Mouse (Mus musculus): ENCODE data around the gene Acap1.
A peak's percentile ranks its signal among the peaks of the same experiment; 100 is the strongest.

The Acap1 gene

DNA sequence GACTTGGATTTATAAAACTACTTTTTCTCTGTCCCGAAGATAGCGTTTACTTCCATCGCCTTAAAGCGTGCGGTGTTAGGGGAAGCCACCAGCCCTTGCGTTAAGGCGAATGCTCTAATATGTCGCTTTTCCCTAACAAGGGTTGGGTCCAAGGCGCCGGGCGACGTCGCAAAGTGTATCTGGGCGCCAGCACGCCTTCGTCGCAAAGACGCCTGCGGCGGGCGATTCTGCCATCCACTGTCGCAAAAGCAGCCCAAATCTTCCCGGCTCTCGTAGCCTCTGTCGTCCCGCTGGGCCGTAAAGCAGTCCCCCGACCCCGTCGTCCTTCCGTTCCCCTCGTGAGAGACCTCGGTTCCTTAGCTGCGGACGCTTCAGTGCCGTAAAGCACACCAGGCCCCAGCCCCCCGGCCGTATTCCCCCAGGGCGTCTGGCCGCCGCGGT lies 6.1 kb upstream of the Acap1 start:
- DNase-seq = peak; percentile 93

DNA sequence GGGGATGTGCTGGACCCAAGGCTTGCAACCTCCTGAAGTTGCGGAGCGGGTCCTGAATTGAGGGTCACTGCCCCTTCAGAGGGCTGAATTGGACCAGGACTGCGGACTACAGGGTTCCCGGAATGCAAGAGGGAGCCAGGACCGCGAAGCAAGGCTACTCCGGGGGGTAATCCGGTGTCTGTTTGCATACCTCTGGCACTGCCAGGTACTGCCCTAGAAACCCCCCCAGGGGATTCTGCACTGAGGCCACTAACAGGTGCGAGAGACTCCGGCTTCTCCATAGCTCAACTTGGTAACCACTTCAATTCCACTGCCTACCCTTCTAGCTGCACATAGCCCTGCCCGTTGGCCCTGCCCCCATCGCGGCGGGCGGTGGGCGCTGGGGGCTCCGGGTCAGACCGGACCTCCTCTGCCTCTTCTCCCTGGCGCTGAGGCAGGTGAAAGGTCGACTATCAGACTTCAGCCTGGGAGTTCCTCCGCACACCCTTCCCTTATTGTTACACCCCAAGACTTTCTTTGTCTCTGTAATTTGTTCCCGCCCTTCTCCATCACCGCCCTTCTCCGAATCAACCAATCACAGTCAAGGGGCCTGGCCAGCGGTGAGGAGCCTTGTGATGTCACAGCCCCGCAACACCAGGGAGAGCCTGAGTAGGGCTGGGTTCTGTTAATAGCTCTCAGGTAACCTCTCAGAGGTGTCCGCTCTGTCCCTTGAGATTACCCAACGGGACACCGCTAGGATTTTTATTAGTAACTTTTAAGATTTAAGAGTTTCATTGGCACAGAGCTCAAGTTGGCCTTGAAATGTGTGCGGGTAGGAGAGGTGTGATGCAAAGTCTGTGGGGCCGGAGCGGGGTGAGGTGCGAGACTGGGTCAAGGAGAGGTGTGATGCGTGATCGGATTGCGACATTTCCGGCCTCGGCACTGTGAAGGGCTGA lies 5.4 kb upstream of the Acap1 start, which contains the start of the genes 2810408A11Rik and Neurl4:
Gene 2810408A11Rik, minus strand, starts transcription at position 517 of the 935 bp plus-strand sequence.
Gene Neurl4, plus strand, starts transcription at position 602 of the 935 bp plus-strand sequence.
- peak; percentile 84 for DNase-seq

DNA sequence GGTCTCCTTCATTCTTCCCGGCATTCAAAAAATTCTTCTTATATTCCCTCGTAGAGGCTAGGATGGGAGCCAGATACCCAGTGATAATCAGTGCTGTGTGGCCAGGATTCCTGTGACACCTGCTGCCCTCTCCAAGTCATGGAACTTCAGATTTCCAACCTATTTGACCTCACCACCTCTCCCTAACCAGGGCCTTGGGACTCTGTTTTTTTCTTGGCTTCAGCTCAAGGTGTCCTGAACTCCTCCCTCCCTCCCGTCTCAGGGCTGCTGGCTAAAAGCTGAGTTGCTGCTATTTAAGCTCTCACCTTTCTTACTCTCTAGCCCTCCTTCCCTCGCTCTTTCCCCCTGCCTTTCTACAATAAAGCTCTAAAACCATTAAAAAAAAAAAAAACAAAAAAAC lies 4.5 kb upstream of the Acap1 start:
- no peak for DNase-seq

DNA sequence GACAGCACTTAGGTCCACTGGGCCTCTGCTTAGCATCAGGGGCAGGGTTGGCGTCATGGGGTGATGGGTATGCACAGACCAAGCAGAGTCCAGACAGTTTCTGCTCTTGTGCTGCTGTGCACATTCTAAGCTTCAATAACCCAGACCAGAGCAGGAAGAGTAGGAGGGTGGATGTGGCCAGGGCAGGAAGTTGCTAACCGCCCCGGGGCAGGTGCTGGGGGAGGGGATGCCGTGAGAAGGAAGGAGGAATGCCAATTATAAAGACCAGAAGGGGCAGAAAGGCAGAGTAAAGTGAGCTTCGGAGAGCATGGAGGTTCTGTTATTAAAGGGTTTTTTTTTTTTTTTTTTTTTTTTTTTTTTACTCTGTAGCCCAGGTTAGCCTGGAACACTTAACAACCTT lies 668 bp downstream of the Acap1 start:
- no peak for DNase-seq

GRCm38 (mm10) chr11:69891482-69891881 lies 3.9 kb downstream of the Acap1 start:
- DNase-seq = no peak

DNA sequence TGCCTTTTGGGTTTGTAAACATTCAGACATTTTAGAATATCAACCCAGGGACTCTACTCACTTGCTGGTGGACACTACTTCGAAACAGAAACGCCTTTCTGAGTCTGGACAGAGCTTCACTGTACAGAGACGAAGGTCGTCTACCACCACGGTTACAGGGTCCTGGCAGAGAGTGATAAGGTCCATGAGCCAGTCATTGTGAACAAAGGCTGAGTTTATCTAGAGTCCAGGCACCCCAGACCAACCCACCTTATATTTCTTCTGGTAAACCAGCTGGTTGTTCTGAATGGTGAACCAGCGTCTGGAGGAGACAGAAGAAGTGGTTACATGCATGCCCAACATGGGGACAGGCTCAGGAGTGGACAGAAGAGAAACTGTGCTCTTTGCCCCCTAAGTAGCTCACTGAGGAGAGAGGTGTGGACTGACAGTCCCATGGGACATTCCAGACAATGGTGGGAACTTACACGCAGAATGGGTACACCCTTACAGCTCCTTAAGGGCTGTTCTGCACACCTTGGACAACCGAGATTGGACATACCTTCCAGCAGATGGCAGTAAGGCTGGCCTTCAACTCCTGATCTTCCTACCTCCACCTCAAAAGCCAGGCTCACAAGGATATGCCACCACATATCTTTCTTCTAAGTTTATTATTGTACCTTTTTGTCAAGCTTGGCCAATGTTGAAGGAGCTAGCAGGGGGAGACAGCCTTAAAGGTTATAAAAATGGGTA lies 8.3 kb downstream of the Acap1 start:
- no peak for DNase-seq

DNA sequence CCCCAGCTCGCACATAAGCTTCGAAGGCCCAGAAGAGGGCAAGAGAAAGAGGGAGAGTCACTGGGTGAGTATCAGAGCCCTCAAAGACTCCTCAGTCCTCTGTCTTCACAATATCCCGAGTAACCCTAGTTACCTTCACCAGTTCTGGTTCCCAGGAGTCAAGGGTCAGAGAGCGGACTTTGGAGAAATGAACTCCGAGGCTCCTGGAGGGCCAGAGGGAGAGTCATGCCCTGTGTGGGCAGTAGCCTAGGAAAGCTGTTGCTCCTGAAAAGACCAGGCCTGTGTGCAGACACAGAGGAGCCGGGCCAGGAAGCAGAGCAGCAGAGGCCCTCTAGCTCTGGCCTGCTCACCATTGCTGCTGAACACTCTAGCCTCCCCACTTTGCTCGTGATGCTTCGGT lies 10.7 kb downstream of the Acap1 start:
- no peak for DNase-seq

GRCm38 (mm10) chr11:69884240-69884639 lies 11.1 kb downstream of the Acap1 start:
- no peak for DNase-seq

GRCm38 (mm10) chr11:69883527-69884151 lies 11.7 kb downstream of the Acap1 start:
- DNase-seq = no peak

DNA sequence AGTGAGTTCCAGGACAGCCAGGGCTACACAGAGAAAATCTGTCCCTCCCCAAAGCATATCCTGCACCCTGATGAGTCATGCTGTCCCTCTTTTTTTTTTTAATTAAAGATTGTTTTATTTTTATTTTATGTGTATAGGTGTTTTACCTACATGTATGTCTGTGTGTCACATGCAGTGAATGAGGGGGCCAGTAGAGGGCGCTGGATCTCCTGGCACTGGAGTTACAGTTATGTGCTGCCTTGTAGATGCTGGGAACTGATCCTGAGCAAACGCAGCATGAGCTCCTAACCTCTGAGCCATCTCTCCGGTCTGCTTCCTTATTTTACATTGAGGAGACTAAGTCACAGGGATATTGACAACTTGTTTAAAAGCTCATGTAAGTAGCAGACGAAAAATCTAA lies 12.3 kb downstream of the Acap1 start:
- no peak for DNase-seq

GRCm38 (mm10) chr11:69881787-69882670 lies 13.3 kb downstream of the Acap1 start:
- no peak for DNase-seq

- peak; percentile 70 for DNase-seq
Observed at GRCm38 (mm10) chr11:69880853-69881603, 14.3 kb downstream of the Acap1 start, which contains the start of gene Kctd11. TSS of gene Kctd11 (minus strand) at chr11:69881406.

DNA sequence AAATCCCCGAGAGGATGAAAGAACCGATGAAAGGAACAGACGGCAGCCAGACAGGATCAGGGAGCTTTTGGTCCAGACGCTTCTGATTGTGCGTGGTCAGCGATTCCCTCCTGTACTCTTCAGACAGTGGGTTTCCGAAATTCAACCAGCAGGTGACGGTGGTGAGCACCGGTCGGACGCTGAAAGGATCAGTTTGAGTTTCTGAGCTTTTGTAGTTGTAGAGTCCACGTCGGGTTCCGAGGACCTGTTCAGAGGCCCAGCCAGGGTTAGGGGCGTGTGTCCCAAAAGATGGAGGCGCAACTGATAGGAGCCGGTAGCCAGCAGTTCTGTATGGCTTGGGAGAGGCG lies 14.9 kb downstream of the Acap1 start:
- DNase-seq = peak; percentile 48

- DNase-seq = no peak
Observed at GRCm38 (mm10) chr11:69879711-69880110, 15.6 kb downstream of the Acap1 start.

GRCm38 (mm10) chr11:69878952-69879351 lies 16.4 kb downstream of the Acap1 start:
- DNase-seq = no peak

- no peak for DNase-seq
Observed at GRCm38 (mm10) chr11:69878399-69878798, 16.9 kb downstream of the Acap1 start.

DNA sequence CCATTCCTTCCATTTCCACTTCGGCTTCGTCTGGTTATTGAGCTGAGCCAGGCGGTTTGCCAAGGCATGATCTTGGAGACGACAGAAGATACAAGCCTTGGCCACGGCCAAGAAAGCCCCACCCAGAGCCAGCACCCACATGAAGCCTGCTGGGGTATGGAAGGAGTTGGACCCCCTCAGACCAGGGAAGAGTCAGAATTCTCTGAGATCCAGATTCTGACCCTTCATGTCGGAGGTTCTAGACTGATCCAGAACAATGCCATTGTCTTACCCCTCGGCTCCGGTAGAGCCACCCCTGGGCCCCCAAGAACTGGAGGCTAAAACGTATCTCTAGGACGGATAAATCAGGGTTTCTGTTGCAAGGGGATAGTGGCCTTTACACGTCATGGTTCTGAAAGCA lies 17.5 kb downstream of the Acap1 start, which contains the start of gene Tmem95:
Gene Tmem95, minus strand, starts transcription at position 141 of the 400 bp plus-strand sequence.
- no peak for DNase-seq

DNA sequence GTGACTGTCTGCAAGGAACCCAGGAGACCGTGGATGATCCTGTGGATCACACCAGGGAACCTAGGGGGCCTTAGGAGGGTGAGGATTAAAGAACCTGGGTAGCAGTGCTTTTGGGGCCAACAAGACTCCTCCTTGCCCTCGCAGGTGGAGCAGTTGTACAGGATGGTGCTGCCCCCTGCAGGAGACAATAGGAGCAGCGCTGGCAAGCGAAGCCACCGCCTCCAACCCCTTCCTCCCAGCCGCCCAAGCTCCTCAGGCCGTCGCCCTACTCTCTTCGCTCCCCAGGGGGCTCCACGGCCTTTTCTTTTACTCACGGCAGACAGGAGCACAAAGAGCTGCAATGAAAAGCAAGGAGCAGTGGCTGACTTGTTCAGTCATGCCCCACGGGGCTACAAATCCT lies 18.5 kb downstream of the Acap1 start:
- peak; percentile 83 for DNase-seq

DNA sequence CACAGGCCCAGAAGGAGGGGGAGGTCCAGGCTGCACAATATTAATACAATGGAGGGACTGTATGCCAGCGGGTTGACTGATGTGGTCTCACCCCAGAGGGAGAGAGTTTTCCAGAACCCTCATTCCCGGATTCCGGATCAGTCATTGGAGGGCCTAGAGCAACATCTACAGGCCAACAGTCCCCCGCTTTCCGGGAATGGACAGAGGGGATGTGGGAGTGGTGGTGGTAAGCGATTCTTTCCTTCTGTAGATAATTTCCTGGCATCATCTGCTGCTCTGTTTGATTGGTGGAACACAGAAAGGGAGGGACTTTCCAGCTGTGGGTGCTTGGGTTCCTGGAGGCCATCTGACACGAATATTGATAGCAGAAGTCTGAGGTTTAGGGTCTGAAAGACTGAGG lies 19.2 kb downstream of the Acap1 start:
- DNase-seq = no peak

DNA sequence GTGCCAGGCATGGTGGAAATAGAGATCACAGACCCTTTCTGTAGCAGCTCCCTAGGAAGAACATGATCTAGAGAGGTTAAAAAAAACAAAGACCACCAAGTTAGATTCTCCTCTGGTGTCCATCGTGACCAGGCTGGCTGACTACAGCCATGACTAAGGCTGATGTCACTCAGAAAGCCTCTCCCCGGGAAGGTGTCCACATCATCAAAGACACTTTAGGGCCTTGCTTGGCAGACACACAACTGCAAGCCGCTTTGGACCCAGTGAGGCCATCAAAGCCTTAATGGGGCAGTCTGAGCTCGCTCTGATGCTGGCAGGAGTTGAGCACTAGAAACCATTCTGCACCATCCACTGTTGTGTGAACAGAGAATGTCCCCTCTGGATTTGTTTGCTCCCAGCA lies 22.9 kb downstream of the Acap1 start:
- DNase-seq = no peak

- no peak for DNase-seq
Observed at GRCm38 (mm10) chr11:69871822-69872221, 23.5 kb downstream of the Acap1 start.

All from cerebellum, adult 8-10 months (tissue).